Mouse (Mus musculus) stomach, postnatal 0 days (tissue): Measurements from ENCODE around the gene Sfxn5.

Experiments
- CTCF ChIP-seq: IDR thresholded peaks from 2 replicates; pipeline ENCODE4 v1.5.1; 2016; ENCODE audit warnings: antibody characterized with exemption, low read depth, mild to moderate bottlenecking, moderate library complexity
- EP300 ChIP-seq: optimal IDR thresholded peaks from 2 replicates; pipeline ENCODE3; 2016; ENCODE audit warnings: antibody characterized with exemption

GRCm38 (mm10) chr6:85232045-85232444, 101.2 kb downstream of the Sfxn5 start:
- no peak for TF ChIP-seq CTCF
- no peak for TF ChIP-seq EP300
